Mouse (Mus musculus) ES-E14 (cell line): ENCODE measurements around the gene Tcf23. TPM values are rescaled to one million over a fixed set of nuclear protein-coding genes. Genes with fewer than 3 reads are reported as not detected.

Experiments used
- DNase-seq: peaks from one replicate; pipeline ENCODE4 v3.0.0-alpha.2; 2013; ENCODE audit warnings: low read depth, low spot score
- H3K27ac ChIP-seq: 2 replicates; pipeline ENCODE4 v1.5.1; 2012; ENCODE audit warnings: low read depth, mild to moderate bottlenecking, low read length, moderate library complexity, mixed read lengths; ENCODE audit not compliant: poor library complexity, insufficient read depth, severe bottlenecking
- H3K36me3 ChIP-seq: 2 replicates; pipeline ENCODE4 v1.6.1; 2012; ENCODE audit warnings: mild to moderate bottlenecking, low read length, moderate library complexity, mixed read lengths; ENCODE audit not compliant: control insufficient read depth, poor library complexity, insufficient read depth, severe bottlenecking
- H3K4me1 ChIP-seq, 2 experiments: fragments of 150-350 bp in 1 of 2; sonication (generic) in 1 of 2; 2 replicates each; pipeline ENCODE4 v1.6.1; 2012; ENCODE audit warnings: low read length in 2 of 2, mild to moderate bottlenecking in 1 of 2, mixed read lengths in 1 of 2; ENCODE audit not compliant: control insufficient read depth in 2 of 2, insufficient read depth in 2 of 2, poor library complexity in 1 of 2
- H3K4me3 ChIP-seq, 2 experiments: fragments of 150-350 bp in 1 of 2; sonication (generic) in 1 of 2; 2 replicates each; pipeline ENCODE4 v1.5.1; 2012; ENCODE audit warnings: low read length in 2 of 2, low read depth in 1 of 2, mild to moderate bottlenecking in 1 of 2, mixed read lengths in 1 of 2; ENCODE audit not compliant: insufficient read depth in 1 of 2, poor library complexity in 1 of 2, severe bottlenecking in 1 of 2
- H3K9ac ChIP-seq: 2 replicates; pipeline ENCODE4 v1.6.1; 2012; ENCODE audit warnings: low read depth, mild to moderate bottlenecking, low read length, mixed read lengths; ENCODE audit not compliant: poor library complexity, insufficient read depth, severe bottlenecking
- H3K9me3 ChIP-seq: fragments of 150-350 bp; sonication (generic); 2 replicates; pipeline ENCODE4 v1.6.1; 2012; ENCODE audit warnings: low read depth, mild to moderate bottlenecking, low read length; ENCODE audit not compliant: control insufficient read depth, insufficient read depth
- CHD2 ChIP-seq: IDR thresholded peaks from 2 replicates; pipeline ENCODE4 v1.6.1; 2014; ENCODE audit warnings: mild to moderate bottlenecking, low read depth, low read length, inconsistent platforms
- HCFC1 ChIP-seq: IDR thresholded peaks from 2 replicates; pipeline ENCODE4 v1.6.1; 2012; ENCODE audit warnings: low read length, inconsistent platforms, borderline replicate concordance; ENCODE audit not compliant: insufficient read depth
- MAFK ChIP-seq: IDR thresholded peaks from 2 replicates; pipeline ENCODE4 v1.6.1; 2014; ENCODE audit warnings: mild to moderate bottlenecking, low read depth, low read length, inconsistent platforms; ENCODE audit not compliant: insufficient read depth
- ZC3H11A ChIP-seq: IDR thresholded peaks from 2 replicates; pipeline ENCODE4 v1.6.1; 2012; ENCODE audit warnings: low read depth, mild to moderate bottlenecking, inconsistent platforms, low read length, borderline replicate concordance
- ZNF384 ChIP-seq: IDR thresholded peaks from 2 replicates; pipeline ENCODE4 v1.6.1; 2012; ENCODE audit warnings: low read depth, low read length, inconsistent platforms
- in situ Hi-C, 2 experiments: fragments of 600-800 bp; cut with MboI; formaldehyde crosslinking; loops; one replicate each; pipeline ENCODE4 v1.15.1; 2025; ENCODE audit warnings: low sequenced_read_pairs in 2 of 2, inconsistent platforms in 1 of 2; ENCODE audit not compliant: unreplicated experiment in 2 of 2
- total RNA-seq: library from RNA; depleted of rRNA; stranded (reverse); fragments of 300-350 nt; gene quantifications from 2 replicates; pipeline ENCODE4 v1.2.3, GENCODE M21; 2012

Gene Tcf23
- total RNA-seq, 1 experiment, result 0.27 TPM

DNA sequence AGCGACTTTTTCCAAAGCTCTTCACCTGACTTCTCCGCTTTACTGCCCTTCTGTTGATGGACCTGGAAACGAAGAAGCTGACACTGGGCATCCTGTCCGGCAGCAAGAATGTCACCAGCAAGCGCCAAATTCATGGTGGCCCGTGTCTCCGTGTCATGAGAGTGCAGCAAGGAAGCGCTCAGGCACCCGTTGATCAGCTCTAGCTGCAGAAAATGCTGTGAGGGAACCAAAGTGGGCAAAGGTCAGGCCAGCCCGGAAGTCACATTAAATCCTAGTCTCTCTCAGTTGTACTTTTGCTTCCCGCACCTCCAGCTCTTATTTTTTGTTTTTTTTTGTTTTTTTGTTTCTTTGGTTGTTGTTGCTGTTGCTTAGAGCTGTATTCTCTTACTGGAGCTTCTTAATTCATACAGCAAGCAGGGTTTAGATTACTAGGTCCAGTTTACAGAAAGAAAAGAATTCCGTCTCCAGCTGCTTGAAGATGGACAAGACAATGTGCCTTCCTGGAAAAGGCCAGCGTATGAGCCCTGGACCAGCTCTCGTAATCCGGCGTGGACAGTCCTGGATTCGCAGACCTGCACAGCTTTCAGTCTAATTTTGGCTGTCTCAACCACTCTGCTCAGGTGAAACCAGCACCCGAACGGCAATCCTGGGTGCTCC, 9.1 kb upstream of the Tcf23 start:
- Histone ChIP-seq H3K27ac (no peak overlapping the region), H3K36me3 (peaks cover 27% of the 10 kb centered on the region), H3K9me3 (no peaks in the 10 kb centered on the region), H3K4me3 (peak overlapping the region; percentile 84 to 88), H3K9ac (peak overlapping the region; percentile 93), H3K4me1 (no peaks in the 10 kb centered on the region)
- no peak for DNase-seq
- in situ Hi-C loops, result no loop called here
- no peak for TF ChIP-seq ZNF384
- TF ChIP-seq HCFC1, result no peak
- TF ChIP-seq MAFK, result no peak
- no peak for TF ChIP-seq CHD2
- TF ChIP-seq ZC3H11A, result no peak

DNA sequence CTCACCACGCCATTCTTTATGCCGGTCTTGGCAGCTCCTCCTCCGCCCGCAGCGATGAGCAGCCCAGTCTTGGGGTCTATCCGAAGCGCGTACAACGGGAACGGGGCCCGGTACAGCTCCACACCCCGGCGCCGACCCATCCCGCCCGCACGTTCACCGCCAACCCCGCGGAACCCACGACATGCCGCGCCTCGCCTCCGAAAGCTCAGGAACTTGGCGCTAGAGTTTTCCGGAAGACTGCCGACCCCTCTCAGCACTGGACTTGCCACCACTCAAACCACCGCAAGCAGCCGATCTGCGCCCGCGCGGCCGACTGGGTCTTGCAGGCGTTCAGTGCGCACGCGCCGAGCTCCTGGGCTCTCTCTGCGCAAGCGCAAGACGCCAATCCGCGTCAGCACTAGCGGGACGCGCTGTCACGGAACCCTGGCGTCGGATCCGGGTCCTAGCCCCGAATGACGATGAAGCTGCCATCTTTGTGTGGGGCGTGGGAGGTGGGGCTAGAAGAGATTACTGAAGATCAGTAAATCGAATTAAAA, 8.4 kb upstream of the Tcf23 start, which contains the start of gene Preb:
Gene Preb, minus strand, starts transcription at position 396 of the 536 bp plus-strand sequence.
- Histone ChIP-seq H3K4me1 (no peaks in the 10 kb centered on the region), H3K9ac (peak within 1 kb of the TSS; percentile 93), H3K4me3 (peak within 1 kb of the TSS; percentile 84 to 88), H3K36me3 (peaks cover 20% of the 10 kb centered on the region), H3K27ac (peak within 1 kb of the TSS; percentile 9; the same call in 1 of the 2 replicates), H3K9me3 (no peaks in the 10 kb centered on the region)
- peak; percentile 95 for DNase-seq
- in situ Hi-C loops, result no loop called here
- TF ChIP-seq HCFC1 (peak; percentile 81), MAFK (peak; percentile 51; the same call in 1 of the 2 replicates), ZC3H11A (no peak)

- Histone ChIP-seq H3K4me3 (peak overlapping the region in 1 of 2 experiments; percentile 50; a peak in 2 of 4 replicates), H3K4me1 (no peaks in the 10 kb centered on the region), H3K9me3 (no peaks in the 10 kb centered on the region), H3K9ac (no peak overlapping the region), H3K27ac (no peak overlapping the region), H3K36me3 (peaks cover 13% of the 10 kb centered on the region)
- TF ChIP-seq ZC3H11A (no peak), HCFC1 (no peak)
- in situ Hi-C loops, result no loop called here
- DNase-seq, result no peak
Observed at GRCm38 (mm10) chr5:30960814-30961213, 7.6 kb upstream of the Tcf23 start.

DNA sequence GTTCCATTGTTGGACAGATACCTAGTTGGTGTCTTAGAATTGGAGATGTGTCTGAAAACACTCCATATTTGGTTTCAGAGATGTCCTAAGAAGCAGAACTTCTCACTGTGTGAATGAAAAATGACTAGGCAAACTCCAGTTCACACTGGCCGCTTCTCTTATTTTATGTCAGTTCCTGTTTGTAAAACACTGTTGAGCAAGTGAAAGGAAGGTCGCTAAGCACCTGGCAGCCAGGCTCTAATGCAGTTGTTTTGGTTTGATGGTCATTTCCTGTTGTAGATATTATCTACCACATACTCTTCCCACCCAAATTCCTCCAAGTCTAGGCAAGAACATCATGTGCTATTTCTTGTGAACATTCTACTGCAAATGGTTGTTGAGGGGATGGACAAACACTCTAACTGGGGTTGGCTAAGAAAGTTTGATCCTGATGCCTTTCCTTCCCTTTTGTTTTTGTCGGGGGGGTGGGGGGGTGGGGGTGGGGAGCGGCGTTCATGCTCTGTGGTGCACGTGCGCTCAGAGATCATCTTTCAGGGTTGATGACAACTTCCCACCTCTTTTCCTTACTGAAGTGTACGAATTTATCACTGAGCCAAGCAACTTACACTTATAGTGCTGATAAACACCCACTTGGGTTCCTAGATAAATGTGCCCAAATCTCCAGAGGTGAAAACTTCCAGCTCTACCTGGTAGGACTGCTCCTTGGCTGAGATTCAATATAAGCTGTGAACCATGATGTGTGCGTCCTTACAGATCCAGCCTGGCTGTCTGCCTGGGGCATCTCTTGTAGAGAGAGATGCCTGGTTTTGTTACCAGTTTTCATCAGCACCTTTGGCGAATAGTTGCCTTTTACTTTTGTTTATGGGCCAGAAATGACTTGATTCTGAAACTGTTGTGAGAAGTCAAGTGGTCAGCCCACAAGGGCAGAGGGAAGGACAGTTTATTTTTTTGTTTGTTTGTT, 6.6 kb upstream of the Tcf23 start:
- no peaks in the 10 kb centered on the region for H3K4me1 ChIP-seq
- H3K4me3 ChIP-seq, result no peak overlapping the region
- no peak overlapping the region for H3K27ac ChIP-seq
- peaks cover 10% of the 10 kb centered on the region for H3K36me3 ChIP-seq
- in situ Hi-C loops, result no loop called here
- H3K9me3 ChIP-seq, result no peaks in the 10 kb centered on the region
- no peak overlapping the region for H3K9ac ChIP-seq
- DNase-seq, result no peak
- TF ChIP-seq MAFK (no peak), CHD2 (no peak)
